Mouse (Mus musculus) forebrain, embryonic 14.5 days (tissue): ENCODE results near the gene Phf1. TPM values are rescaled to one million over a fixed set of nuclear protein-coding genes. Genes with fewer than 3 reads are reported as not detected.
"Not testable (repeated sequence)": the region's sequence is repeated elsewhere in the genome, so short reads cannot be mapped to it uniquely, and the experiment has no call there.

ENCODE experiments used
- ATAC-seq: fragments of 200-750 bp; cut with Nextera tagmentation; 2 replicates; pipeline ENCODE4 v1.8.0; 2017; ENCODE audit warnings: mild to moderate bottlenecking, moderate library complexity
- DNase-seq: peaks from one replicate; pipeline ENCODE4 v3.0.0-alpha.2; 2015; ENCODE audit warnings: low spot score
- H3K27ac ChIP-seq: fragments of 300-500 bp; sonication (generic); 2 replicates; pipeline ENCODE4 v1.5.1; 2014; ENCODE audit warnings: low read depth, mild to moderate bottlenecking, control low read depth, low read length, moderate library complexity
- H3K27me3 ChIP-seq: fragments of 300-500 bp; sonication (generic); replicated peaks from 2 replicates; pipeline ENCODE4 v1.6.1; 2014; ENCODE audit warnings: low read length, control low read depth, mixed read lengths; ENCODE audit not compliant: control insufficient read depth, insufficient read depth
- H3K36me3 ChIP-seq: fragments of 300-500 bp; sonication (generic); 2 replicates; pipeline ENCODE4 v1.6.1; 2014; ENCODE audit warnings: low read length, control low read depth; ENCODE audit not compliant: control insufficient read depth, insufficient read depth
- H3K4me1 ChIP-seq: fragments of 300-500 bp; sonication (generic); 2 replicates; pipeline ENCODE4 v1.6.1; 2014; ENCODE audit warnings: antibody characterized with exemption, low read length, control low read depth; ENCODE audit not compliant: control insufficient read depth, insufficient read depth
- H3K4me2 ChIP-seq: fragments of 300-500 bp; sonication (generic); 2 replicates; pipeline ENCODE4 v1.6.1; 2014; ENCODE audit warnings: mild to moderate bottlenecking, control low read depth, low read length
- H3K4me3 ChIP-seq: fragments of 300-500 bp; sonication (generic); 2 replicates; pipeline ENCODE4 v1.5.1; 2014; ENCODE audit warnings: low read depth, low read length, control low read depth
- H3K9ac ChIP-seq: fragments of 300-500 bp; sonication (generic); 2 replicates; pipeline ENCODE4 v1.6.1; 2014; ENCODE audit warnings: mild to moderate bottlenecking, low read length, control low read depth, moderate library complexity
- H3K9me3 ChIP-seq: fragments of 300-500 bp; sonication (generic); replicated peaks from 2 replicates; pipeline ENCODE4 v1.6.1; 2016; ENCODE audit warnings: low read length, control low read depth, mixed read lengths; ENCODE audit not compliant: control insufficient read depth
- WGBS: fragments of 180-500 bp; shearing (Covaris S2); extraction: QIAGEN DNeasy Blood & Tissue Kit; methylation state at CpG from one replicate; pipeline ENCODE4 v1.1.7; 2014; 5-methylcytosine and 5-hydroxymethylcytosine counted together
- polyA plus RNA-seq: library from polyadenylated mRNA; unstranded; fragments of >200 nt; fragmentation: Nextera tagmentation; extraction: Ambion mirVana; gene quantifications from 2 replicates; pipeline ENCODE4 v1.2.1, GENCODE M21; 2014

The Phf1 gene
- polyA plus RNA-seq, 1 experiment from 2014 or later = 10.0 TPM

- WGBS = 0% methylated on average over 74 of the region's 75 CpGs
- peak within 1 kb of the TSS; percentile 84 for H3K9ac ChIP-seq
- peaks cover 58% of the 10 kb centered on the region for H3K36me3 ChIP-seq
- peaks cover 18% of the 10 kb centered on the region for H3K4me1 ChIP-seq
- peak within 1 kb of the TSS; percentile 95 for H3K4me2 ChIP-seq
- DNase-seq (peak; percentile 97), ATAC-seq (peak; percentile 100)
- no peaks in the 10 kb centered on the region for H3K9me3 ChIP-seq
- H3K27ac ChIP-seq = peak within 1 kb of the TSS; percentile 75
- H3K4me3 ChIP-seq = peak within 1 kb of the TSS; percentile 84
- no peaks in the 10 kb centered on the region for H3K27me3 ChIP-seq
Observed at GRCm38 (mm10) chr17:26972703-26973574, 40.1 kb downstream of the Phf1 start, which contains the start of gene Zbtb9. Gene Zbtb9, plus strand, starts transcription at chr17:26973167.

GRCm38 (mm10) chr17:26974547-26974946 is 41.7 kb downstream of the Phf1 start:
- DNase-seq = no peak
- 93% methylated on average over 15 of the region's 15 CpGs for WGBS
- ATAC-seq = no peak
- H3K4me3 ChIP-seq = no peak overlapping the region
- no peaks in the 10 kb centered on the region for H3K9me3 ChIP-seq
- H3K36me3 ChIP-seq = peaks cover 58% of the 10 kb centered on the region
- no peaks in the 10 kb centered on the region for H3K27me3 ChIP-seq
- peak overlapping the region; percentile 95; the same call in 1 of the 2 replicates for H3K4me2 ChIP-seq
- H3K27ac ChIP-seq = no peak overlapping the region
- H3K4me1 ChIP-seq = peaks cover 18% of the 10 kb centered on the region
- no peak overlapping the region for H3K9ac ChIP-seq

GRCm38 (mm10) chr17:26975415-26975814 is 42.6 kb downstream of the Phf1 start:
- Histone ChIP-seq H3K4me3 (no peak overlapping the region), H3K36me3 (peaks cover 63% of the 10 kb centered on the region), H3K4me1 (peaks cover 18% of the 10 kb centered on the region), H3K9ac (no peak overlapping the region), H3K27me3 (no peaks in the 10 kb centered on the region), H3K9me3 (no peaks in the 10 kb centered on the region), H3K27ac (no peak overlapping the region), H3K4me2 (no peak overlapping the region)
- no peak for DNase-seq
- no peak for ATAC-seq

- Histone ChIP-seq H3K4me1 (peaks cover 15% of the 10 kb centered on the region), H3K36me3 (peaks cover 62% of the 10 kb centered on the region)
- H3K4me3 ChIP-seq, H3K9me3 ChIP-seq, DNase-seq, H3K9ac ChIP-seq, ATAC-seq, H3K27ac ChIP-seq, H3K4me2 ChIP-seq, H3K27me3 ChIP-seq: not testable (repeated sequence)
- WGBS = 88% methylated on average over 6 of the region's 6 CpGs
Observed at GRCm38 (mm10) chr17:26977354-26977753, 44.5 kb downstream of the Phf1 start.

- Histone ChIP-seq H3K4me1 (peaks cover 3% of the 10 kb centered on the region; the same call in 1 of the 2 replicates), H3K27ac (no peak overlapping the region), H3K9ac (no peak overlapping the region), H3K9me3 (no peaks in the 10 kb centered on the region), H3K27me3 (no peaks in the 10 kb centered on the region), H3K4me2 (no peak overlapping the region), H3K4me3 (no peak overlapping the region), H3K36me3 (peaks cover 60% of the 10 kb centered on the region)
- no peak for ATAC-seq
- 87% methylated on average over 2 of the region's 2 CpGs for WGBS
- no peak for DNase-seq
Observed at GRCm38 (mm10) chr17:26979426-26979825, 46.6 kb downstream of the Phf1 start.

GRCm38 (mm10) chr17:26981050-26981449 is 48.2 kb downstream of the Phf1 start:
- Histone ChIP-seq H3K9ac (no peak overlapping the region), H3K4me1 (0 out of 2 replicates have a peak, but pooled peaks cover 2% of the 10 kb centered on the region), H3K4me2 (no peak overlapping the region), H3K27me3 (no peaks in the 10 kb centered on the region), H3K36me3 (peaks cover 44% of the 10 kb centered on the region), H3K4me3 (no peak overlapping the region), H3K9me3 (no peaks in the 10 kb centered on the region), H3K27ac (no peak overlapping the region)
- 73% methylated on average over 2 of the region's 2 CpGs for WGBS
- DNase-seq (no peak), ATAC-seq (no peak)

- no peaks in the 10 kb centered on the region for H3K27me3 ChIP-seq
- no peaks in the 10 kb centered on the region for H3K4me1 ChIP-seq
- no peak overlapping the region for H3K4me3 ChIP-seq
- 95% methylated on average over 4 of the region's 4 CpGs for WGBS
- no peaks in the 10 kb centered on the region for H3K9me3 ChIP-seq
- ATAC-seq (no peak), DNase-seq (no peak)
- H3K27ac ChIP-seq = no peak overlapping the region
- peaks cover 22% of the 10 kb centered on the region for H3K36me3 ChIP-seq
- no peak overlapping the region for H3K4me2 ChIP-seq
- no peak overlapping the region for H3K9ac ChIP-seq
Observed at GRCm38 (mm10) chr17:26983382-26983781, 50.5 kb downstream of the Phf1 start.

- Histone ChIP-seq H3K4me1 (no peaks in the 10 kb centered on the region), H3K4me2 (no peak overlapping the region), H3K9ac (no peak overlapping the region), H3K27ac (no peak overlapping the region), H3K27me3 (no peaks in the 10 kb centered on the region), H3K4me3 (no peak overlapping the region), H3K9me3 (no peaks in the 10 kb centered on the region), H3K36me3 (0 out of 2 replicates have a peak, but pooled peaks cover 5% of the 10 kb centered on the region)
- no peak for DNase-seq
- 90% methylated on average over 10 of the region's 10 CpGs for WGBS
- ATAC-seq = no peak
Observed at GRCm38 (mm10) chr17:26985503-26986179, 52.8 kb downstream of the Phf1 start.
